Mouse (Mus musculus): Measurements from ENCODE around the gene Ppp2r3d.

The Ppp2r3d gene

DNA sequence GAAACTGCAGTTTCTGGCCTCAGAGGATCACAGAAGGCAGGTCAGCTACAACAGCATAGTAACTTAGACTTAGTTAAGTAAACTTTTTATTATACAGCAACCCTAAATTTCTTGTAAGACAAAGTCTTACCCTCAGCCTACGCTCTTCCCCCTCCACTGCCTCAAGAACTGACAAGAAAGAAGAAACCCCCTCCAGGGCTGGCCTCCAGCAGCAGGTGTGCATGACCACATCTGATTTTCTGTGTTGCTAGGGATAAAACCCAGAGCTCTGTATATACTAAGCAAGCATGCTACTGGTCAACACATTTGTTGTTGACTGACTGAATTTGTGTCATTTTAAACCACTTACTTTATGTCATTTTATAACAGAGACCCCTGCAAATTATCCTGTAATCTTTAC is 65.1 kb downstream of the Ppp2r3d start:
- no peak for DNase-seq (ENCODE audit: low read depth, low spot score)

DNA sequence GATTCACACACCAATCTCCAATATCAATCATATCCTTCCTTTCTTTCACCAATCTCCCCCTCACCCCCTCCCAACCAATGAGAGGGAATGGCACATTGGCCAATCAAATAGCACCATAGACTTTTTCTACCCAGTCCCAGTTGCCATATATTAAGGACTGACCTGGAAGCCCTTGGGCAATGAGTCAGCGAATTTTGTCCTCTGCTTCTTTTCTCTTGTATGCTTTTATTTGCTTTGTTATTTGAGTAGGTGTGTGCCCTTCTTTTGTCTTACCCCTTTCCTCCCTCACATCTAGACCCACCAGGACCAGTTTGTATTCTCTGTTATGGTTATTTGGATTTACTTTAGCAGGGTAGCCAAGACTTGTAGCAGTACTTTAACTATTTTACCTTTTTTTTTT is 68.1 kb downstream of the Ppp2r3d start:
- DNase-seq (ENCODE audit: low read depth, low spot score), result no peak

All from WW6 (cell line).